Mouse (Mus musculus) urinary bladder, adult 18-20 months (tissue): ENCODE data around the gene Ssxb5.
"Not testable (repeated sequence)": the region's sequence is repeated elsewhere in the genome, so short reads cannot be mapped to it uniquely, and the experiment has no call there.

ENCODE experiments used
- DNase-seq, 2 experiments: peaks; one replicate each; pipeline ENCODE4 v3.0.0; 2022; ENCODE audit warnings: low spot score in 2 of 2, mixed read lengths in 2 of 2

The Ssxb5 gene

DNA sequence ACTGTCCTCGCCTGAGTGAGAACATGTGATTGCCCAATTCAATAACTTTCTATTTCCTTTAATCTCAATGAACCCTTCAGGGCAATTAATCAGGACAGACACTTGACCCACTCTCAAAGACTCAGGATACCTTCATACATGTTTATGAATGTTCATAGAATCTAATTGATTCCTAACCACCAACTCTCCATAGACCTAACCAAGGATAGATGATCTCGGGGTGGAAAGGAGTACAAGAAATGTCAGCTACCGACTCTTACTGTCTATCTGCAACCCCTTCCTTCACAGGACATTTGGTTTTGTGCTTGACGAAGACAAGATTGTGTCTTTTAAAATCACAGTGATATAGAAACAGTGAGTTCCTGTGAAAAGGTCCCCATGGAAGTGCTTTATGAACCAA, at the start of gene Ssxb5:
Ssxb5 (plus strand) TSS at position 301 of the 400 bp plus-strand sequence.
- not testable (repeated sequence) for DNase-seq

DNA sequence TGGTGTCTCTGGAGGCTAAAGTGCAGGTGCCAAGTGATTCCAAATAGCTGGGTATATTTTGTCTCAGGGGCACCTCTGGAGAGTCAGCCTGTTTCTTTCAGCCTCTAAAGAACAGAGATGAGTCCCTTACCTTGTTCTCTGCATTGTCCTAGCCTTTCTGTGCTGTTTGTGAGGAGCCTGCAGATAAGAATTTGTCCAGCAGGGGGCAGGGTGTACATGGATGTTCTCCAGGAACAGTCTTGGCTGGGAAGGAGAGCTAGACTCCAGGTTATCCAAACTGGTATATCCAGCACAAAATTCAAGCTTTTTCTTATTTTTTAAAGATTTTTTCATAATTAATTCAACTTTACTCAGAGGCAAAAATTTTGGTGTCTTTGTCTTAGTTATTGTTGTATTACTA, 28.6 kb downstream of the Ssxb5 start:
- peak in 1 of 2 experiments; percentile 13 for DNase-seq

DNA sequence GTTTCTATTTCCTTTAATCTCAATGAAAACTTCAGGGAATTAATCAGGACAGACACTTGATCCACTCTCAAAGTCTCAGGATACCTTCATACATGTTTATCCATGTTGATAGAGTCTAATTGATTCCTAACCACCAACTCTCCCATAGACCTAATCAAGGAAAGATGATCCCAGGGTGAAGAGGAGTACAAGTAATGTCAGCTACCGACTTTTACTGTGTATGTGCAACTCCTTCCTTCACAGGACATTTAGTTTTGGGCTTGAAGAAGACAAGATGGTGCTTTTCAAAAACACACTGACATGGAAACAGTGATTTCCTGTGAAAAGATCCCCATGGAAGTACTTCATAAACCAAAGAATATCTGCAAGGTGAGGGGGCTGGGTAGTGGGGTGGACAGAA, 40.2 kb downstream of the Ssxb5 start, which contains the start of gene Gm6592:
Gm6592 (plus strand) TSS at position 301 of the 400 bp plus-strand sequence.
- DNase-seq: no peak

DNA sequence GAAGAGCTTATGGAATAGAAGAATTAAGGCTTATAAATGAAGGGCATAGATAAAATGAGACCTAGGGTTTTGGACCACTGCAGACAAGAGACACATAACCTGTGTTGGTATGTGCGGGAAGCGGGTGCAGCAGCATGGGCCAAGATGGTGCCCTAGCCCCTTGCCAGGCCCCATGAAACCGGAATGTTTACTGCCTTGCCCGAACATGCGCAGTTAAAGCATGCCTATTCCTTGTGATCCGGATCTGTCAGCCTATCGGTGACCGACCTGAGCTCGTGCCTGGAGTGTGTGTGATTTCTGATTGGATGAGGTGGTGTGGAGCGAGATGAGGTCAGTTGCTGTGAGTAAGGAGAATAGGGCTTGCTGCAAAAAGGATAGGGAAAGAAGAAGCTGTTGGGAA, 49.0 kb downstream of the Ssxb5 start:
- no peak for DNase-seq
